Mouse (Mus musculus) retina, embryonic 14.5 days (tissue): Measurements from ENCODE around the gene Vmn1r7.
"Not testable (repeated sequence)": the region's sequence is repeated elsewhere in the genome, so short reads cannot be mapped to it uniquely, and the experiment has no call there.

Experiments used
- DNase-seq: peaks from one replicate; pipeline ENCODE4 v3.0.0-alpha.2; 2015; ENCODE audit warnings: low spot score

The Vmn1r7 gene

DNA sequence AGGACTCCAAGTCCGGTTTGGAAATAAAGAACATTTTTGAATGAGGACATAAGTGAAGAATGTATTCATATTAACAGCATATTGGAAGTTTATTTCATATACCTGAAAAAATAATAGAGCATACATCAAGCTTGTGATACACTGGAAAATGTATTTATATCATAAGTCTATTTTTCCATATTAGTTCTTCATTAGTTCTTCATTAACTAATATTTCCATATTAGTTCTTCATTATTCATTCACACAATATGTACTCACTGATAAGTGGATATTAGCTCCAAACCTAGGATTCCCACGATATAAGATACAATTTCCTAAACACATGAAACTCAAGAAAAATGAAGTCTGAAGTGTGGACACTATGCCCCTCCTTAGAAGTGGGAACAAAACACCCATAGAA, at the start of gene Vmn1r7:
TSS of gene Vmn1r7 (minus strand) at position 101 of the 400 bp plus-strand sequence.
- DNase-seq = not testable (repeated sequence)

DNA sequence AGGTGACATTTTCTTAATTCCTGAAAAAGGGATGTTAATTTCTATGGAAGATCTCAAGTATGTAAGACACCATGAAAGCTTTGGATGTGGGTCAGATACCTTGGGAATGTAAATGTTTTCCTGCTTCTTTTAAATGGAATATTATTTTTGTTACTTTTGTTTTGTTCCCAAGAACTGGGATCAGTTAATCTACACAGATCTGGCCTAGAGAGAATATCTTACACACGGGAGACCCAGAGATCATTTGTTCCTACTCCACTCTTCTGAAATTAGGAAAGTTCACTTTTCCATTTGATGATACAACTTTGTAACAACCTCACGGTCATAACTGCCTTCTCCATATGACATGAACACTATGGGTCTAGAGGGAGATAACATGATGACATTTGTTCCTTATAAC, 41.4 kb upstream of the Vmn1r7 start, which contains the start of gene Vmn1r9:
TSS of gene Vmn1r9 (plus strand) at position 301 of the 400 bp plus-strand sequence.
- DNase-seq = no peak

DNA sequence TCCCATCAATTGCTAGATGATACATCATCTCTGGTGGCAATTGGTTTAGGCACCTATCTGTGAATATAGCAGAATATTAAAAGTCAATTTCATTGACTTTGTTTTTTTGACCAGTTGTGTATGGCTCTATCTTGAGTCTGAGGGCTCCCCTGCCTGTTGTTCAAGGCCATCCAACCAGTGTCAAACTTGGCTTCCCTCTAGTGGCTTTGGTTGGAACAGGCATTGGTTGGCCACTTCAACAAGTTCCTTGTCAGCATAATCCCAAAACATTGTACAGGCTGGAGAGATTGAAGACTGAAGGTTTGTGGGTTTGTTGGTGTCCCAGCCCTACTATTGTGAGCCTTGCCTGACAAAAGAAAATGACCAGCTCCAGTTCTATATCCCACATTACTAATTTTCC, 38.6 kb upstream of the Vmn1r7 start:
- no peak for DNase-seq

- DNase-seq = no peak
Observed at GRCm38 (mm10) chr6:57034674-57035073, 9.6 kb upstream of the Vmn1r7 start.

DNA sequence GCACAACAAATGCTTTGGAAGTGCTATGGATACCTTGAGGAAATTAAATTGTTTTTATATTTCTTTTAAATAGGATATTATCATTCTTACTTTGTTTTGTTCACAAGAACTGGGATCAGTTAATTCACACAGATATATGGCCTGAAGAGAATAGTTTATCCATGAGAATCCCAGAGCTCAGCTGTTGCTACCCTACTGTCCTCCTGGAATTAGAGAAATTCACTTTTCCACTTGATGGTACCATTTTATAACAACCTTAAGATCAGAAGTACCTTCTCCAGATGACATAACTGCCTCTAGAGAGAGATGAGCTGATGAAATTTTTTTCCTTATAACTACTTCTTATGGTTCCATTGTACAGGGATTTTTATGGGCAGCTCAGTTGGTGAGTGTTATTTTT, 6.9 kb upstream of the Vmn1r7 start, which contains the start of gene Vmn1r8:
TSS of gene Vmn1r8 (plus strand) at position 301 of the 400 bp plus-strand sequence.
- no peak for DNase-seq

- no peak for DNase-seq
Observed at GRCm38 (mm10) chr6:56996943-56997342, 28.2 kb downstream of the Vmn1r7 start, which contains the start of gene Vmn1r6. Gene Vmn1r6 (plus strand): TSS chr6:56997243.
